Mouse (Mus musculus): ENCODE data around the gene Cep131. TPM values are rescaled to one million over a fixed set of nuclear protein-coding genes. Genes with fewer than 3 reads are reported as not detected.

Cep131 gene
- total RNA-seq, 2 experiments from 2014 or later: 43.9 to 44.9 TPM

- DNase-seq (ENCODE audit: low spot score in 2 of 2): peak; percentile 100
Measured at GRCm38 (mm10) chr11:120098588-120099511, 12.2 kb upstream of the Cep131 start, which contains the start of the genes Tepsin and Ndufaf8. Gene Tepsin (minus strand): TSS chr11:120098731. Gene Ndufaf8 (plus strand): TSS chr11:120098928.

- no peak for DNase-seq (ENCODE audit: low spot score in 2 of 2)
Measured at GRCm38 (mm10) chr11:120092817-120093591, 6.4 kb upstream of the Cep131 start.

- no peak for DNase-seq (ENCODE audit: low spot score in 2 of 2)
Measured at GRCm38 (mm10) chr11:120090661-120091060, 4.0 kb upstream of the Cep131 start.

GRCm38 (mm10) chr11:120085891-120086627 lies 568 bp downstream of the Cep131 start:
- no peak for DNase-seq (ENCODE audit: low spot score in 2 of 2)

- no peak for DNase-seq (ENCODE audit: low spot score in 2 of 2)
Measured at GRCm38 (mm10) chr11:120080282-120080681, 6.3 kb downstream of the Cep131 start.

GRCm38 (mm10) chr11:120076191-120076590 lies 10.4 kb downstream of the Cep131 start:
- DNase-seq (ENCODE audit: low spot score in 2 of 2): no peak

- no peak for DNase-seq (ENCODE audit: low spot score in 2 of 2)
Measured at GRCm38 (mm10) chr11:120072986-120073647, 13.5 kb downstream of the Cep131 start.

GRCm38 (mm10) chr11:120071731-120072320 lies 14.8 kb downstream of the Cep131 start:
- no peak for DNase-seq (ENCODE audit: low spot score in 2 of 2)

- no peak for DNase-seq (ENCODE audit: low spot score in 2 of 2)
Measured at GRCm38 (mm10) chr11:120071065-120071464, 15.6 kb downstream of the Cep131 start.

- no peak for DNase-seq (ENCODE audit: low spot score in 2 of 2)
Measured at GRCm38 (mm10) chr11:120070286-120070930, 16.2 kb downstream of the Cep131 start.

GRCm38 (mm10) chr11:120069261-120069660 lies 17.4 kb downstream of the Cep131 start:
- DNase-seq (ENCODE audit: low spot score in 2 of 2): no peak

- DNase-seq (ENCODE audit: low spot score in 2 of 2): no peak
Measured at GRCm38 (mm10) chr11:120067834-120068233, 18.8 kb downstream of the Cep131 start.

GRCm38 (mm10) chr11:120065291-120065690 lies 21.3 kb downstream of the Cep131 start:
- no peak for DNase-seq (ENCODE audit: low spot score in 2 of 2)

GRCm38 (mm10) chr11:120064668-120065040 lies 22.0 kb downstream of the Cep131 start:
- no peak for DNase-seq (ENCODE audit: low spot score in 2 of 2)

- DNase-seq (ENCODE audit: low spot score in 2 of 2): no peak
Measured at GRCm38 (mm10) chr11:120064006-120064667, 22.5 kb downstream of the Cep131 start.

GRCm38 (mm10) chr11:120063326-120063725 lies 23.3 kb downstream of the Cep131 start:
- DNase-seq (ENCODE audit: low spot score in 2 of 2): no peak

- no peak for DNase-seq (ENCODE audit: low spot score in 2 of 2)
Measured at GRCm38 (mm10) chr11:120060634-120061033, 26.0 kb downstream of the Cep131 start.

- DNase-seq (ENCODE audit: low spot score in 2 of 2): no peak
Measured at GRCm38 (mm10) chr11:120055953-120056732, 30.5 kb downstream of the Cep131 start.

Data from layer of hippocampus, postnatal 14 days (tissue).